Mouse (Mus musculus) hindbrain, embryonic 12.5 days (tissue): Measurements from ENCODE around the gene Fras1. TPM values are rescaled to one million over a fixed set of nuclear protein-coding genes. Genes with fewer than 3 reads are reported as not detected.

Experiments used
- ATAC-seq: fragments of 200-750 bp; cut with Nextera tagmentation; 2 replicates; pipeline ENCODE4 v1.8.0; 2017; ENCODE audit warnings: moderate TSS enrichment; ENCODE audit not compliant: low FRiP score
- H3K27ac ChIP-seq: fragments of 300-500 bp; sonication (generic); 2 replicates; pipeline ENCODE4 v1.5.1; 2016; ENCODE audit warnings: mild to moderate bottlenecking
- H3K27me3 ChIP-seq: fragments of 300-500 bp; sonication (generic); 2 replicates; pipeline ENCODE4 v1.6.1; 2016; ENCODE audit warnings: mild to moderate bottlenecking
- H3K36me3 ChIP-seq: fragments of 300-500 bp; sonication (generic); 2 replicates; pipeline ENCODE4 v1.6.1; 2016; ENCODE audit warnings: mild to moderate bottlenecking
- H3K4me1 ChIP-seq: fragments of 300-500 bp; sonication (generic); 2 replicates; pipeline ENCODE4 v1.6.1; 2016
- H3K4me2 ChIP-seq: fragments of 300-500 bp; sonication (generic); replicated peaks from 2 replicates; pipeline ENCODE4 v1.6.1; 2016; ENCODE audit warnings: mild to moderate bottlenecking
- H3K4me3 ChIP-seq: fragments of 300-500 bp; sonication (generic); 2 replicates; pipeline ENCODE4 v1.5.1; 2016; ENCODE audit warnings: mild to moderate bottlenecking
- H3K9ac ChIP-seq: fragments of 300-500 bp; sonication (generic); 2 replicates; pipeline ENCODE4 v1.6.1; 2016; ENCODE audit warnings: mild to moderate bottlenecking, moderate library complexity
- H3K9me3 ChIP-seq: fragments of 300-500 bp; sonication (generic); replicated peaks from 2 replicates; pipeline ENCODE4 v1.6.1; 2016; ENCODE audit warnings: mild to moderate bottlenecking
- WGBS: fragments of 180-500 bp; shearing (Covaris S2); methylation state at CpG from one replicate; pipeline ENCODE4 v1.1.7; 2016; 5-methylcytosine and 5-hydroxymethylcytosine counted together
- polyA plus RNA-seq: library from polyadenylated mRNA; unstranded; fragments of >200 nt; fragmentation: Nextera tagmentation; extraction: Ambion mirVana; gene quantifications from 2 replicates; pipeline ENCODE4 v1.2.1, GENCODE M21; 2016

Gene Fras1
- polyA plus RNA-seq, 1 experiment from 2014 or later, result 13.4 TPM

DNA sequence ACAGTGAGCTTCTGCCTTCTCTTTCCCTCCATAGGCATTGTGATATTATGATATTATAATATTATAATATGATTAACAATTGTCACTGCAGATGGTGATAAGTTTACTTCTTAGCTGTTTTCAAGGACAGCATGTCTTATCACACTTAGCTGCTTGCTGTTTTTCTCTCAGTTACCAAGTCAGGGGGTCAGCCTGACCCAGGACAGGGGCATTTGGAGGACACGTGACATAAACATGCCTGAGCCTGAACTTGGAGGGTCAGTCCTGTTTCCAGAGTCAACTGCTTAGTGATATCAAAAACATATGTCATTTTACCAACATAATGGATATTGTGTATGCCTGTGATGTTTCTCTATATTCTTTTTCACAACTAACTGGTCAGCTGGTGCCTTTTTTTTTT is 453.4 kb downstream of the Fras1 start:
- H3K4me1 ChIP-seq, result no peaks in the 10 kb centered on the region
- no peak for ATAC-seq
- 84% methylated on average over 1 of the region's 1 CpGs for WGBS

More for the DNA sequence above, 453.4 kb downstream of the Fras1 start:
- Histone ChIP-seq H3K9me3 (no peaks in the 10 kb centered on the region), H3K27ac (no peak overlapping the region), H3K27me3 (no peaks in the 10 kb centered on the region), H3K36me3 (no peaks in the 10 kb centered on the region), H3K4me3 (no peak overlapping the region), H3K9ac (no peak overlapping the region), H3K4me2 (no peak overlapping the region)

Other genes with a start within 250 kb of the Fras1 start
- gene Cnot6l, start 209.8 kb upstream of the Fras1 start, polyA plus RNA-seq, result 17.0 and 17.5 TPM in 2 replicates
- gene Mrpl1, start 164.5 kb upstream of the Fras1 start, polyA plus RNA-seq, result 20.1 and 20.2 TPM in 2 replicates